Mouse (Mus musculus): Measurements from ENCODE around the gene A830018L16Rik. TPM values are rescaled to one million over a fixed set of nuclear protein-coding genes. Genes with fewer than 3 reads are reported as not detected.

The A830018L16Rik gene
- polyA plus RNA-seq (2012; rRNA removed): under 0.01 and 0.03 TPM in 2 replicates

GRCm38 (mm10) chr1:11413894-11414556 lies at the start of gene A830018L16Rik:
Gene A830018L16Rik (plus strand): TSS chr1:11414105.

Data from liver, embryonic 14 days (tissue).